Mouse (Mus musculus) spleen, adult 18-20 months (tissue): ENCODE measurements at regions not wholly inside any gene's neighbourhood (a gene's known extent, or its start where the extent isn't known, plus 50 kb on each side); places are given as distances from the start of the nearest gene placed in this dataset.

ENCODE experiments used
- DNase-seq, 2 experiments: peaks; one replicate each; pipeline ENCODE4 v3.0.0; 2022; ENCODE audit warnings: mixed read lengths in 2 of 2

DNA sequence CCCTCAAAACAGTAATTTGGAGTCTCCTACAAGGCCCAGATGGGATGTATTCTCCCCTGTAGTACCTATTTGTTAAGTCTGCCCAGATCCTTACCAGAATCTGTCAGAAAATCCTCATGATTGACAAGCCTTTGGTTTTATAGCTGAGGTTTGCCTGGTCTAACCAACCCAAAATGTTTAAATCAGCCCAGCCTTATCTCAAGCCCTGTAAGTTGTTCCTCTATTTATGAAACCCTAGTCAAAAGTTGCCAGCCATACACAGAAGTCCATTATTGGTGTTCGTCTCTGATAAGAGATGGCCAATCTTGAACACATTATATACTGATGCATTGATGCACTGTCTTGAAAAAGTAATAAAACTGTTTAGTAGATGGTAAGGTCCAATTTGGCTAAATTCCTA, 239.9 kb upstream of the Hnrnpa3 start:
- no peak for DNase-seq

DNA sequence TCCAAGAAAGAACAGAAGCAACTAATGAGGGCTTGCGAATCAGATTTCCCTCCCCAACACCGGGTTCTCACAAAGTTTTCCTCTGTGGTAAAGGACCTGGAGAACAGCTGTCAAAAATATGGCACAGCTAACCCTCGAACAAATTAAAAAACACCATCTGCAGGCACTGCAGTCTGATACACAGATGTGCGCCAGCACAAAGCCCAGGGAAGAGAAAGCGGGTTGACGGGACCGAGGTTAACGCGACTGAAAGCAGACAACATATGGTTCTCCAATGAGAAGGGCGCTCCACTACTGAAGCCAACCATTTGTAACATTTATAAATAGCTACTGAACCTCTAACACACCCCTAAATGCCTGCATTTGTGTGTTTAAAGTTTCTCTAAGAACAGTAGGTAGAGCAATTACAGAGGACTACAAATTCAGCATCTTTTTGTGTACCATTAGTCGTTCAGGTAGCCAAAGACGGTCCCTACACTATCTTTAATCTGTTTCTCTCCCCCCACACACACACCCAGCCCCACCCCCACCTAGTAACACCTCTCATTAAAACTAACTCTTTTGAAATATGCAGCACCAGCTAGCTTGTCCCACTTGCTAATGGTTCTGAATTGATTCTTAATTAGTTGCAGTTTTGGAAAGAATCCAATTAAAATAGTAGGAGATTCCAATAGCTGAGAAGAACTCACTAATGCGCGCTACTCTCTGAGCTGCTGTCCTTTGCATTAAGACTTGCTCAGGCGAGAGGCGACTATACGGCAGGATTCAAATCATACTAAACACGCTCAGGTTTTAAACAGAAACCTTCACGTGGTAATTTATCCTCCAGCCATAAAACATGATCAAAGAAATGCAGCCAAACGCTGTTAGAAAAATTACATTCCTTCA, 236.0 kb upstream of the Hnrnpa3 start:
- DNase-seq = no peak

DNA sequence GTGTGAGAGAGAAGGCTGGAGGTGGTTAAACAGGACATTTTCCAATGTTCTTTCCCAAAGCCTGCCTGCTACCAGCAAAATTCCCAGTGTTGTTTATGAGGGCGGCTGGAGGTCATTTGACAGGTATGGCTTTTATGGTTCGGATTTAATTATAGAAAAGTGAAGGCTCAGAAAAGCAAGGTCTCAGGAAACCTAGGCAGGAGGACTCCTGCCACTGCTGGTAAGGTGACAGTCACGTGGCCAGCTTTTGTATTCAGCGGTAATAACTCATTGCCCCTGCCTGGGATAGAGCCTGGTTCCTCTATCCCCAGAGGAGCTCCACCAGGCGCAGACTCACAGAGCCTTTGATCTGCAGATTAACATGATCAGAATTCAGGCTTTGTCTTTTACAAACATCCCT, 235.2 kb upstream of the Hnrnpa3 start:
- no peak for DNase-seq

DNA sequence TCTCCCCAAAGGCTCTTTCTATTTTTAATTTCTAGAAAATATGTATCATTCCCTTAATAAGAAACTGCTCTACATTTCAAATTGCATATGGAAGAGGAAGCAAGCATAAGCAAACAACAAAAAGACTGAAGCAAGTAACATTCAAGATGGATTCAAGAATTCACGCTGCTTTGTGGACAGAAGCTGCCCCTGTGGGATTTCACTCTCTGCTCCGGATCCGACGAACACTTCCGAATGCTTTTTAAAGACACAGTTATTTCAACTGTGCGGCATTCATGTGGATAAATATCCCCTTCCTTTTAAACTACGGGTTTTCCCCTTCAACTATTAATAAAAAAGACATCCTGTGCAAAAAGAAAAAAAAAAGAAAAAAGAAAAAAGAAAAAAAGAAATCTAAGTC, 234.7 kb upstream of the Hnrnpa3 start:
- no peak for DNase-seq

DNA sequence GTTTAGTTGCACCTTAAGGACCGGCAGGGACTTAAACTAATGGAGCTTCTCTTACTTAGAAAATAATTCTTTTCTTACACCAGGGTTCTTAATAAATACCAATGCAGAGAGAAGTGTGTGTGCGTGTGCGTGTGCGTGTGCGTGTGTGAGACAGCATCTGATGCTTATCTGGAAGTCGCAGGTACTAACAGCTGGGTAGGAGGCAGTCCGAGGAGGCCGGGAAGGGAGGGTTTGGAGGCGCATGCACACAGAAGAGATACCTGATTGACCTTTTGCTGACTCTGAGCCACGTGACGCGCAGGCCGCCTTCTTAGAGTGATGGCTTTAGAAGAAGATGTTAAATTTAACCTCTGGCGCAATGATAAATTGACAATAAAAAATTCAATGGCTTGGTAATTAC, 234.2 kb upstream of the Hnrnpa3 start:
- no peak for DNase-seq

DNA sequence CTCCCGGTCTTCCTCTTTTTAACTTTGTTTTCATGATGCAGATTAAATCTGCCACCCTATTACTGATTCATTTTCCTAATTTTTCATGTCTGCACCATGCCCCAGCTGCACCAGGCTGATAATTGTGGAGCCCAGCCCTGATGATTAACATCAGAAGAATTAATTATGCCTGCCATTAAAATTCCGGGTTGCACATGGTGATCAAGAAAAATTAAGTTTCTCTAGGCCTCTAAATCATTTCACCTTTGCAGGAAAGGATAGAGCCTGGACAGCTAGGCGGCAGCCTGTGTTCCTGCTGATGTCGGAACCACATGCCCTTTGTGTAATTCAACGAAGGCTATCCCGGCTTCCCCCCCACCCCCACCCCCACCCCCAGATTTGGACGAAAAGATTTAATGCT, 233.7 kb upstream of the Hnrnpa3 start:
- no peak for DNase-seq

DNA sequence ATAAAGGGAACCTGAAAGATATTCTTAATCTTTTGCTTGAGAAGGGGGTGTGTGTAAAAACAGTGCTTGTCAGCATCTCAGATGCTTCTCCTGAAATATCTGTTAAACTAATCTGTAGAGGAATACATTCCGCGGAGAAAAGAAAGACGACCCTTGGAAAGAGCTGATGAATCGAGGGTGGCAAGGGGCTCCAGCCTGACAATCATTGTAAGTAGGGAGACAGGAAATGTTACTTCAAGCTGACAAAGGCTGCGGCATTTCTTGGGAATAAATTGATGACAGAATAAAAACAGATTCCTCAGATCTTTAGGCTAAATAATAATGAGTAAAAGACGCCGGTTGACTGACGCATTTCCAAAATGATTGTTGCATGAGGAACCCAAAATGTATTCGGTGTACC, 233.3 kb upstream of the Hnrnpa3 start:
- DNase-seq = no peak

DNA sequence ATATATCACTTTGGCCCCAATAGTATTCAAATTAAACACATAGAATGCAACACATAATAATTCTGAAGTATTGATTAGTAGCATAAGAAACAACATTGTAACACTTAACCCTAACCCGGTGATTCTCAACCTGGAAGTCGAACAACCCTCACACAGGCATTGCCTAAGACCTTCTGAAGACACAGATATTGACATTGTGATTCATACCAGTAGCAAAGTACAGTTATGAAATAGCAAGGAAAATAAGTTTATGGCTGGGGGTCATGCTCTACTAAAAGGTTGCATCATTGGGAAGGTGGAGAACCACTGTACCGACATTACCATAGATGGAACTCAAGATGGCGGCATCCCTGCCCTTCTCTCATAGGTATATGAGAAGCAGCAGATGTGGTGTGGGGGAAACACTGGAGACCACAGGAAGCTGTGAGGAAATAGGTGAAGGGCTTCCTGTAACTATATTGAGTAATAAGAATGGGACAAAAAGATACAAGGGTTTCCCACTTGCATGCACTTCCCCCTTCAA, 231.1 kb upstream of the Hnrnpa3 start:
- no peak for DNase-seq

DNA sequence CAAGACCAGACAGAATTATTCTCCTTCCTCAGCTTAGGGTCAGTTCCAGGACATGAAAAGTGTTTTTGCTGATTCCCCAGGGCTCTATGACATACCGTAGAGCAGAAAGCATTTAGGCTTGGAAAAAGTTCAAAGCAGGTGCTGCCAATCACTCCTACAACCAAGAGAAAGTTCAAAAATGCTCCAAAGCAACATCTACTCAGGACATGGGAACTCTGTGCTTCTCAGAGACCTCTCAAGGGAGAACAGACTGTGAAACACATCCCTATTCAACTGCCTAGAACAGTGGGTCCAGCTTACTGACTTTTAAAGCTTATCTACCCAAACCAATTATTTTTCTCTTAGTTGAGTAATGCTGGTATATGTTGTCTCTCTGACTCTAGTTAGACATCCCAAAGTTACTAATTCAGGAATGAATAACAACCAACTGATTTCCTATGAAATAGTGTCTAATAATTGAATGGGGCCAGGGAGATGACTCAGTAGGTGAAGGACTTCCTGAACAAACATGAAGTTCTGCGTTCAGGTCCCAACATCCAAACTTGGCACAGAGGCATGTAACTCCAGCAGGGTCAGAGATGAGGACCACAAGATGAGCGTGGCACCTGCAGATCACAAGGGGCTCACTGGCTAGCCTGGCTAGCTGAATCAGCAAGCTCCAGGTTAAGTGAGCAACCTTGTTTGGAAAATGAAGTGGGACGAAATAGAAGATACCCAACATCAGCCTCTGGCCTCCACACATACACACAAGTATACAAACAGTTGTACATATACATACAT, 228.7 kb upstream of the Hnrnpa3 start:
- DNase-seq = no peak

DNA sequence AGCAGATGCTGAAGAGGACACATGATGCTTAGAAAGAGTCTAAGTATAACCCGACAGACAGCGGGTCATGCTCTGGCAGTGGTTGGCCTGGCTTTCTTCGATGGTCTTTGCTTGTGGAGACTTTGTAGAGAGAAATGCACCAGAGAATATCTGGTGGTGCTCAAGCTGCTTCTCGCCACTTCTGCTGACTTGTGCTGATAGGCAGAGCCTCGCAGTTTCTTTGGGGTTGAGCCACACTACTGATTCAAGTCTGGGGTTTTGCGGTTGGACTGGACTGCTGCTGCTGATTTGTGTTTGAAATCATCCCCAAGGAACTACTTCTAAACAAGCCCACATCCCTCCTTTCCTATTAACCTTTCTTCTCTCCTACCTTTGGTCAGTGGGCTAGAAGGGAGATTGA, 227.1 kb upstream of the Hnrnpa3 start:
- DNase-seq = no peak

DNA sequence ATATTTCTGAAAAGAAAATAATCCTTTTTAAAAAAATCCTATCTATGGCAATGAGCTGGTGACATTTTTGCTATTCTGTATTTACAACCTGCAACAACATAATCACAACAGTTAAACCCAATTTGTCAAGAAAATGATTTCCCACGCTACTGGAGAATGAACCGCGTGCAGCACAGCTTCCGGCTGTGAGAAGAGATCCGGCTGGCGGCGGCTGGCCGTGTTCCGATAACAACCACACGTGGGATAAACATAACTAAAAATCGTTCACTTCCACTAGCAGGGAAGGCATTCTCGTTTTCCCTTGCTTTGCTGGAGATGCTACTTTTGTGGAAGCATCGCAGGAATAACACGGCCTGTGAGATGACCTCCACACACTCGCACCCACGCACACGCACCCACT, 224.5 kb upstream of the Hnrnpa3 start:
- no peak for DNase-seq

DNA sequence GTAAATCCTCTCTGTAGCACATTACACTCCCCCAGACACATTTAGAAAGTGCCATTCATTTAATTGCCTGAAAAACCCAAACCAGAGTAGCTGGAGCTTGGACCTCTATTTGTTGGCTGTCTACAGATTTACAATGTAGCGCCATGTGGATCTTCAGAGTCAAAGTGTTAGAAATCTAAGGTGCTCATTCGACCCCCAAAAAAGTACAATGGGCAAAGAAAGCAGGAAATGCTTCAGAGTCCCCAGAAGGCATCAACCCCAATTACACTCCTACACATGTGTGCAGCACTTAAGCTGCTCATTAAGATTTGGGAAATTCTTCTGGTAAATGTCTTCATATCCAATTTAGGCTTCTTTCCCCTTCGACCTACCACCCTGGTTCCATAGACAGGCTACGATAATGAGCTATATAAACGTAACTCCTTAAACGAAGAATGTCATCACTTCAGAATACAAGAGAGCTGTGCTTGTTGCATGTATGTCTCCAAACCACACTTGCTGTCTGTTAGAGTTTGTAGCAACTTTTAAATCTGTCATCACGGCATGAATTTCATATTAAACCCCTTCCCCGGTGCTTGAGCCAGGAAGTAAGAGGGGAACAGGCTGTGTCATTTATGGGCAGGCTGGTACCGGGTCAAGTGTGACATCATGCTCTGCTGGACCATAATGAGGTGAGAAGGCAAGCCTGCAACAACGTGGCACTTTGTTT, 219.4 kb upstream of the Hnrnpa3 start:
- no peak for DNase-seq

DNA sequence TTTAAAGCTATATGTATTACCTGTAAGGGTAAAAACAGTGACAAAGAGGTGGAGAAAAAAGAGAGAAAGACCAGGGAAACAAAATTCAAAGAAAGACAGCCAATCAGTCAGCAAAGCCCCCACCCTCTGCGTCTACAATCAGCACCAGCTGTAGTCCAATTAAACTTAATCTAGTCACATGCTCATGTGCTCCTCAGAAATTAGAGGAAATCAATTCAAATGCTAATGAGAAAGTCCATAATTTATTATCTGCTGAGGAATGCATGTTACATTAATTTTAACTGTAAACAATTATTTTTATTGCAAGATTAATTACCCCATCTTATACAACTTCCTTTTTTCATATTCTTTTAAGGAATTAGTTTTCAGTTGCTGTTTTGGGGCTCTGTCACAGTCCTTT, 216.4 kb upstream of the Hnrnpa3 start:
- no peak for DNase-seq

DNA sequence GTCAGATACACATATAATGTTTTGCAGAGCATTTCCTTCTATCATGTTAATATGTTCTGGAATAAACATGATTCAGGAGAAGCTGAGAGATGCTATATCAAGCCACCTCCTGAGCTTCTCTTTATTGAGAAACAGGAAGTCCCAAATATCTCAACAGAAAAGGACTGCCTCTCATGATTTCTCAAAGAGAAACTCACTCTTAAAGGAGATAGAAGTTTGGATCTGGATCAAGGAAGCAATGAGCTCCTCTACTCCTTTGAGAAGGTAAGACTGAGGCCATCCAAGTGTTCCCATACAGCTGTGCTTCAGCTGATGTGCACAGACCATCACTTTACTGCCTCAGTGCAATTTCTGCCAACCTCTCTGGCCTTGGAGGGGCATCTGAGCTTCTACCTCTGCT, 213.9 kb upstream of the Hnrnpa3 start:
- DNase-seq = no peak

DNA sequence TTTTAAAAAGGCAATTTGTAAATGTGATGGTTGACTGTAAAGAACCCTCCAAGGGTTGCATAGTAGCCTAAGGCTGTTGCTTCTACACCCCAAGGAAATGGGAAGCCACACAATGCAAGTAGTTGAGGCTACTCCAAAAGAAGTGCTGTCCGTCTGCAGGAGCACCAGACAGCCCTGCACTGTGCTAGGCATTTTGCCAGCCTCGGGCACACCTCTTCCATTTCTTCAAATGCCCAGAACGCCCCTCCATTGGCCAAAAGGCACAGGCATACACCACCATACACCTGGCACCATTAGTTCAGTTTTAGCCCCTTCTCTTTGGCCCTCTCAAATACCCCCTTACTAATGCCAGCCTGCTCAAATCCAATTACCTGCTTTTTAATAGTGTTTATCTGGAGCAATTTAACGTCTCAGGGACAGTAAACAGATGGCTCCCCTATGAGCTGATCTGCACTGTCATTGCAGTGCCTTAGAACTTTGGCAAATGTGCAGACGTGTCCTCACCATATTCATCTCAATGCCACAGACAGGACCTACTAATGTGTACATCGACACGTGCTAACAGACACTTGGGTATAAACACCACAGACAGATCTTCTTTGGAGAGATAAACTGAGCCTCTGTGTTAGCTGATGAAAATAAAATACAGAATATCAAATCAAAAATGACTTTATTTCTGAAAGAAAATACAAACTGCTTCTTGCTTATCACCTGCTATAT, 211.9 kb upstream of the Hnrnpa3 start:
- no peak for DNase-seq

DNA sequence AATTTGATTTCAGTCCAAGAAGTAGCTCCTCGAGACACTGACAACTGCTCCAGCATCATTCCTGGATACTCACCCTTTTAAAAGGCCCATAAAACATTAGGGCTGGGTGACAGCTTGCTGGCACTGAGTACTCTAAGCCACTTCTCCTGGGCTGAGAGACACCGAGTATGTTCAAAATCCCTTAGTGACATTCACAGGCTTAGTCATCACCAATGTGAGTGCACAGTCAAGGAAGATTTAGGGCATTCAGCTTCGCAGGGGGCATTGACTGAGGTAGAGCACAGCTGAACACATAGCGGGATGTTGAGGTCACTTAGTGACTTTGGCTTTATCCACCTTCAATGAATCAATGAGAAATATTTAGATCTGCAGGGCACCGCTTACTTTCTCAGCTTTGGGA, 210.8 kb upstream of the Hnrnpa3 start:
- DNase-seq = no peak

DNA sequence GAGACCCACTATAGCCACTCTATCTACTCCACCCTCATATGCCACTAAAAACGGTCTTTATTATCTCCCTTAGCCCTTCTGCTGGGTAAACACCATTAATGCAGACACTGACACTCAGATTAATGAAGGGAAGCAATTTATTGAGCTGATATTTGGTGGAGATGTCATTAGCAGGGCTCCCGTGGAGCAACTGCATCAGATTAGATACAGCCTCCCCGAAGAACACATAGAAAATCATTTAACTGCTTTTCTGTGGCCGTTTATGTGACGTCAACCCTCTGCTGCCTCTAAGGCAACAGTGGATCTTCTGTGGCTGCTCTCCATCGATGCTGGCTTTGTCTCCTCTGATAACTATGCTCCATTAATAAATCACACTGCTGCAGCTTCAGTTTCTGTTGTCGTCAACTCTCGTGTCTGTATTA, 207.2 kb upstream of the Hnrnpa3 start:
- DNase-seq = no peak

DNA sequence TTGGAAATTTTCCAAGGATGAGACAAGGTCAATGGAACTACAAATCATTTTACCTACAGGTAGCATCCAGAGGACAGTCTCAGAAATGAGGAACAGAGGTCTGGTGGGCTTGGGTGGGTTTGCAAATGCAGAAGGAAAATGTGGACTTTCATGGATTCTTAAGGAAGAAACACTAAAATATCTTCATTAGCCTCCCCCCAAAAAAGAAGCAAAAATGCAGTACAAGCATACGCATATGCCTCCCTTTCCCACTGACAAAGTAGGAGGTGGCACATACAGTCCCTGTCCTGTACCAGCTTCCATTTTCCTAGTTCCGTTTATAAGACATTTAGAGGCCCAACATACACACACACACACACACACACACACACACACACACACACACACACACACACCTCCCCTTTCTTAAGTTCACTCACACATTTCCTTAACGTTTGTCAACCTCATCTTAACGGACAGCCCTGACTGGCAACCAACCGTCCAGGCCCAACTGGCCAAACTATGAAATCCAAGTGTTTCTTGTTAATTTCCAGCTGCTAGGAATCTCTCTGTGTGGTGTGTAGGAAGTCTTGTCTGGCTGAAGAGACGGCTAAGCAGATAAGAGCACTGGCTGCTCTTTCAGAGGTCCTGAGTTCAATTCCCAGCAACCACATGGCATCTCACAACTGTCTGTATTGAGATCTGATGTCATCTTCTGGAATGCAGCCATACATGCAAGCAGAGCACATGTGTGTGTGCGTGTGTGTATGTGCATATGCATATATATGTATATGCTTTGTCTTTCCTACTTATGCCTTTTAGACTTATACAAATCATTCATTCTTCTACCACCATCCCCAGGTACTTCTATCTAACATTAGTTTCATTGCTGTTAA, 206.6 kb upstream of the Hnrnpa3 start:
- no peak for DNase-seq

DNA sequence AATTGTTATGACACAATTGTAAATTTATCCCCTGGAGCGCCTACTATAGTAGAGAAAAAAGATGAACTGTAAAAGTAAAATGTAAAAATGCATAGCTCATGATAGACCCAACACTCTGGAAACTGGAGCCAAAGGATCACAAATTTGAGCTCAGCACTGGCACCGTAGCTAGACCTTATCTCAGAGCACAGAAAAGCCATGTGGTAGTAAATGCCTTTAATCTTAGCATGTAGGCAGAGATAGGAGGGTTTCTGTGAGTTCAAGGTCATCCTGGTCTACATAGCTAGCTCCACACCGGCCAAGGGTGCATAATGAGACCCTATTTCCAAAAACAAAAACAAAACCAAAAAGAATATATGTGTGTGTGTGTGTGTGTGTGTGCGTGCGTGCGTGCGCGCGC, 203.6 kb upstream of the Hnrnpa3 start:
- DNase-seq = no peak

DNA sequence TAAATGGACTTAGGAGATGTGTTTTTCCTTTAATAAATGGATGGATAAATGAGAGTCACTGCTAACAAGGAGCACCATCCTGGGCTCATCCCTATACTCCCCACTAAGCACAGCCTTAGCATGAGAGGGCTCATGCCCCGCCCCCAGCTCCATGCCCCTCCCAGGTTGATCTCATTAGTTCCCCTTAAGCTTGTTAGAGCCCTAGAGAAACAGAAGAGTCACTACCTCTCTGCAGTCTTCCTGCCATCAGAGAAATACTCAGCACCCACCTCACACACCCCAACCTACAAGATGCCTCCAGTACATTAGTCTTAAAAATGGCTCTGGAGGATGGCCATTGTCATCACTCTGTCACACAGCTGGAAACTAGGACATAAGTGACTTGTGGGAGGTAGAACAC, 202.8 kb upstream of the Hnrnpa3 start:
- DNase-seq = no peak

DNA sequence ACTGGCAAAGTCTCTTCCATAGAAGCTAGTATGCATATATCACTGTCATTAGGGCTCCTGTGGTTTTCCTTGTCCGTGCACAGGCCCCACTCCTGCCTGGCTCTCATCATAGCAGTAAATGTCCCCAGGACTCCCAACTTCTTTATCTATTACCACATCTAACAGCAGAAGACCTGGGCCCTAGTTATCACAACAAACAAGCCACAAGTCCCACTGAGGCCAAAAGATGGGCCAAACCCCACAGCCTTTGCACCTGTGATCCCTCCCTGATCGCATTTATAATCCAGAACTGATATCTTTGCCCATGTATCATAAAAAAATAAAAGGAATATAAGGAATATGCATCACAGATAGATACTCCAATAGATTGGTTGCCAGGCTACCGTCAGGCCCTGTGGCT, 201.6 kb upstream of the Hnrnpa3 start:
- no peak for DNase-seq

DNA sequence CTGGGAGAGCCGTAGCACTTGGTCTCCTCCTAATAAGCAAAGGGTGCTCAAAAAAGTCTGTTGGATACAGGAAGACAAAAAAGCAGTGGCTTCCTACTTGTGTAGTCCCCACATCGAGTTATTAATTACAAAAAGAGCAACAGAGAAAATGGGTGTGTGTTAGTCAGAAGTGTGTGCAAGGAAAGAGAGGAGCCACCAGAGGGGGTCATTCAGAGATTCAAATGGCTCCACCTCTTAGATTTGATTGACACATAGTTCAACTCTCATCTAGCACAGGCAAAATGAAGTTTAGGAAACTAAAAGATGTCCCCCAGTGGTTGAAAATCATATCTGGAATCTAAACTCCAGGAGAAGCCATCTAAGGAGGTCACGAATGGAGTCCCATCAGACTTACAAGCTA, 200.2 kb upstream of the Hnrnpa3 start:
- DNase-seq = no peak
